Mouse (Mus musculus) olfactory bulb, adult 2 months (tissue): Measurements from ENCODE around the gene Pcdh15. TPM values are rescaled to one million over a fixed set of nuclear protein-coding genes. Genes with fewer than 3 reads are reported as not detected.

Source experiments
- H3K27ac ChIP-seq: fragments of 200-500 bp; 2 replicates; pipeline ENCODE4 v1.5.1; 2012; ENCODE audit warnings: low read depth, low read length; ENCODE audit not compliant: insufficient read depth
- H3K4me1 ChIP-seq: fragments of 200-500 bp; 2 replicates; pipeline ENCODE4 v1.6.1; 2012; ENCODE audit warnings: low read length; ENCODE audit not compliant: control insufficient read depth, insufficient read depth
- H3K4me3 ChIP-seq: fragments of 200-500 bp; 2 replicates; pipeline ENCODE4 v1.5.1; 2012; ENCODE audit warnings: mild to moderate bottlenecking, low read depth, low read length, moderate library complexity; ENCODE audit not compliant: insufficient read depth
- CTCF ChIP-seq: fragments of 200-500 bp; IDR thresholded peaks from 2 replicates; pipeline ENCODE4 v1.5.1; 2012; ENCODE audit warnings: low read depth, mild to moderate bottlenecking, low read length, moderate library complexity; ENCODE audit not compliant: insufficient read depth
- POLR2A ChIP-seq: fragments of 200-500 bp; IDR thresholded peaks from 2 replicates; pipeline ENCODE4 v1.6.1; 2012; ENCODE audit warnings: mild to moderate bottlenecking, low read depth, low read length, moderate library complexity; ENCODE audit not compliant: insufficient read depth
- WGBS: fragments of 180-500 bp; shearing (Covaris S2); methylation state at CpG from one replicate; pipeline ENCODE4 v1.1.7; 2018; 5-methylcytosine and 5-hydroxymethylcytosine counted together
- polyA plus RNA-seq: library from polyadenylated mRNA; stranded (reverse); fragments of >200 nt; gene quantifications from 2 replicates; pipeline ENCODE4 v1.2.4, GENCODE M21; 2012; ENCODE audit warnings: low replicate concordance; ENCODE audit not compliant: missing spikeins, insufficient read depth, insufficient read length

Gene Pcdh15
- polyA plus RNA-seq, 1 experiment: not detected

- H3K27ac ChIP-seq: no peak overlapping the region
- 79% methylated on average over 4 of the region's 4 CpGs for WGBS
- TF ChIP-seq CTCF: no peak
- no peaks in the 10 kb centered on the region for H3K4me1 ChIP-seq
- H3K4me3 ChIP-seq: no peak overlapping the region
These were observed 793.1 kb downstream of the Pcdh15 start for GRCm38 (mm10) chr10:73892251-73892650.

DNA sequence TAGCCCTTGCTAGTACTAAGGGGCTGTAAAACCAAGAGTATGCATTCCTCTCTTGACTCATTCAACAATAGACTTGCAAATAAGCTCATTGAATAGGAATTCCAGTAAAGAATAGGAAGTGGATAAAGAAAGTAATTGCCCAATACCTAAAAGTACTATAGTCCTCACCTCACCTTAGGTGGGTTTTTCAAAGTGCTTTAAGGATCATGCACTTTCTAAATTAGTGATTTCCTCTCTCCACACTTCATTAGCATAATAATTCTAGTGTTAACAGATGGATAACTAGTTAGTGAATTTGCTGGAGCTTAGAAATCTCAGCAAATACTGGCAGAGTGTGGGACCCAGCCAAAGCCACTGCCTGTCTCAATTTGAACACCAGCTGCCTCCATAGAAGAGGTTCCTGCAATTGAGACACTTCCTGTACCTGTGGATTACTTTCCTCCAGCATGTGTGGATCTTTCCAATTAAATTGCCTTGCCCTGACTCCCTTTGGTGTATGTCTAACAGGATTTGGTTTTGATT lies 797.0 kb downstream of the Pcdh15 start:
- Histone ChIP-seq H3K4me1 (no peaks in the 10 kb centered on the region), H3K27ac (no peak overlapping the region), H3K4me3 (no peak overlapping the region)
- no peak for TF ChIP-seq POLR2A

DNA sequence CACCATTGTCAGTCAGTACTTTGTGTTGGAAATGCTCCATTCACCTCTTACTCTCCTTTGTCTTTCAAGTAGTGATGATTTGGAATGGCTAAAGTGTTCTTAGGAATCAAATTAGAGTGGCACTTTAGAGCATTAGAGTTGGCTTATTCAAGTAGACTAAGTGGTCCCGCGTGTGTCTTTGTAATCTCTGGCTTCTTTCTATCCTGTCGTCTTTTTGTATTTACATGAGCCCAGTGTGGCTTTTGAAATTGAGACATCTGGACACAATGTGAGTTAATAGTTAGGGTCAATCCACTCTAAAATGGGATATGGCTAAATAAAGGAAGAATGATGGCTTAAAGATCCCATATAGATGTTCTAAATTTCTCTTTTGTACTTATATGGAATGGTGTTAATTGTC lies 800.0 kb downstream of the Pcdh15 start:
- H3K4me3 ChIP-seq: no peak overlapping the region
- H3K27ac ChIP-seq: no peak overlapping the region
- TF ChIP-seq POLR2A (no peak), CTCF (no peak)
- 50% methylated on average over 3 of the region's 3 CpGs for WGBS
- H3K4me1 ChIP-seq: no peaks in the 10 kb centered on the region

GRCm38 (mm10) chr10:73907626-73908025 lies 808.5 kb downstream of the Pcdh15 start:
- H3K27ac ChIP-seq: no peak overlapping the region
- no peak overlapping the region for H3K4me3 ChIP-seq
- 93% methylated on average over 1 of the region's 1 CpGs for WGBS
- TF ChIP-seq CTCF: no peak
- no peak for TF ChIP-seq POLR2A
- no peaks in the 10 kb centered on the region for H3K4me1 ChIP-seq

- TF ChIP-seq POLR2A (no peak), CTCF (no peak)
- no peak overlapping the region for H3K27ac ChIP-seq
- H3K4me3 ChIP-seq: no peak overlapping the region
- 28% methylated on average over 1 of the region's 1 CpGs for WGBS
- H3K4me1 ChIP-seq: no peaks in the 10 kb centered on the region
These were observed 809.4 kb downstream of the Pcdh15 start for GRCm38 (mm10) chr10:73908568-73908967.

GRCm38 (mm10) chr10:73915170-73915569 lies 816.0 kb downstream of the Pcdh15 start:
- H3K27ac ChIP-seq: no peak overlapping the region
- no peak overlapping the region for H3K4me3 ChIP-seq
- TF ChIP-seq POLR2A (no peak), CTCF (no peak)
- no peaks in the 10 kb centered on the region for H3K4me1 ChIP-seq
- 83% methylated on average over 4 of the region's 4 CpGs for WGBS

DNA sequence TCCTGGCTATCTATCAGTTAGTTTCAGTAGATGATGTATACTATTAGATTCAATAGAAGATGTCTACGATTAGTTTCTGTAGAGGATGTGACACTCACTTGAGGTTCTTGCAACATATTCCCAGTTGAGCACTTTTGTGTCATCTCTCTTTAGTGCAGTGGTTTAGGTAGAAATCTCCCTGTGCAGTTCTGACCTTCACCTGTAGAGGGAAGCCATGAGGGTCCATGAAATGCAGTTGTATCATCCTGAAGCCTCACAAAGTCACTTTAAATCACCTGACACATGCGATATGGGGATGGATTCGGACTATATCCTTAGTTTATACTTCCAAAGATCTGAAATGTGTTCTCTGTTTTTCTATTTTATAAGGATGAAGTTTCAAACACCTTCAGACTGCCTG lies 822.4 kb downstream of the Pcdh15 start:
- 69% methylated on average over 3 of the region's 3 CpGs for WGBS
- TF ChIP-seq CTCF (no peak), POLR2A (no peak)
- Histone ChIP-seq H3K4me1 (no peaks in the 10 kb centered on the region), H3K4me3 (no peak overlapping the region), H3K27ac (no peak overlapping the region)

DNA sequence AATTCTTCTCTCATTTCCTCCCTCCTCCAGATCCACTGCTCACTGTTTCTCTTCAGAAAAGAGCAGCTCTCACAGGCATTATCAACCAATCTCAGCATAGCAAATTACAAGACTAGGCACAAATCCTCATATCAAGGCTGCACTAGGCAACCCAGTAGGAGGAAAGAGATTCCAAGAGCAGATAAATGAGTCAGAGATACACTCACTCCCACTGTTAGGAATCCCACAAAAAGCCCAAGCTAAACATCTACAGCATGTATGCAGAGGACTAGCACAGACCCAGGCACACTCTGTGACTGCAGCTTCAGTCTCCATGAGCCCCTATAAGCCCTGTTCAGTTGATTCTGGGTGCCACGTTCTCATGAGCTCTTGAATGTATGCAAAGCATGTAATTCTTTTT lies 829.5 kb downstream of the Pcdh15 start:
- no peak for TF ChIP-seq CTCF
- no peak for TF ChIP-seq POLR2A
- Histone ChIP-seq H3K4me3 (no peak overlapping the region), H3K4me1 (no peaks in the 10 kb centered on the region), H3K27ac (no peak overlapping the region)
- 54% methylated on average over 1 of the region's 1 CpGs for WGBS

DNA sequence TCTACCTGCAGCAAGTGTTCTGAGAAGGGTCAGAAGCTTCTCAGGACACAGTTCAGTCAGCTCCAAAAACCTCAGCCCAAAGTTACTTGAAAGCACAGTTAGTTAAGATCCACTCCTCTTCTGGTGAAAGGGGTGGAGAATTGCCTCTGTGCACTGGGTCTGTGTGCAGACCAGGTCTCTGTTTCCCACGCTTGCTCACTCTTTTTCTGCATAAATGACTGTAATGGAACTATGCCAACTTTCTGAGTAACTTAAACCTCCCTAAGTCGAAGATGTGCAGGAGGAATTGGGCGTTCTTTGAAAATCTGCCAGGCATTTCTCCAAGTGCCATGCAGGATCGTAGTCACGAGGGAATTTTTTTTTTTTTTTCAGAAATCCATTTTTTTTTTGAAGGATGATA lies 830.6 kb downstream of the Pcdh15 start:
- no peak for TF ChIP-seq POLR2A
- no peak for TF ChIP-seq CTCF
- no peak overlapping the region for H3K27ac ChIP-seq
- 19% methylated on average over 5 of the region's 5 CpGs for WGBS
- H3K4me3 ChIP-seq: no peak overlapping the region
- no peaks in the 10 kb centered on the region for H3K4me1 ChIP-seq

GRCm38 (mm10) chr10:73931185-73931584 lies 832.0 kb downstream of the Pcdh15 start:
- no peaks in the 10 kb centered on the region for H3K4me1 ChIP-seq
- no peak overlapping the region for H3K27ac ChIP-seq
- TF ChIP-seq CTCF (no peak), POLR2A (no peak)
- no peak overlapping the region for H3K4me3 ChIP-seq
